ENCODE assay signal across 8 mouse cellular contexts in genomic region chr4:115897901-115898631, GRCm38 (mm10). TPM values are rescaled to one million over a fixed set of nuclear protein-coding genes. Genes with fewer than 3 reads are reported as not detected.
DNase-seq lines count a peak whose midpoint lies in the region; ATAC-seq lines count a peak whose summit lies in the region.
"Had no signal": no experiment of that assay in that cellular context is flagged by ENCODE, and none has a peak within 500 bp of the region (broad histone marks: within the 10 kb centered on the region; RNA-seq: fewer than 3 reads in every experiment).

No protein-coding gene starts in this region.

- peak overlapping the region; percentile 39 for H3K4me3 ChIP-seq in forebrain, embryonic 11.5 days (ENCODE audit: low read depth, low read length)
- peak overlapping the region; percentile 38 for H3K4me3 ChIP-seq in intestine, embryonic 16.5 days (ENCODE audit: low read length)
- H3K4me3 ChIP-seq in midbrain, embryonic 16.5 days (ENCODE audit: low read depth, low read length) = peak overlapping the region; percentile 41

- H3K9me3 ChIP-seq in forebrain, embryonic 11.5 days (ENCODE audit: control insufficient read depth, low read length) = no peaks in the 10 kb centered on the region
- H3K9me3 ChIP-seq in intestine, embryonic 16.5 days (ENCODE audit: control insufficient read depth, low read length) = no peaks in the 10 kb centered on the region
- no peaks in the 10 kb centered on the region for H3K9me3 ChIP-seq in midbrain, embryonic 16.5 days (replicated peaks; ENCODE audit: control insufficient read depth, low read length, poor library complexity, severe bottlenecking)

- peak overlapping the region; percentile 65 for H3K9ac ChIP-seq in forebrain, embryonic 11.5 days (ENCODE audit: low read length)
- peak overlapping the region; percentile 45; the same call in 1 of the 2 replicates for H3K9ac ChIP-seq in intestine, embryonic 16.5 days (ENCODE audit: low read depth, low read length)
- H3K9ac ChIP-seq in midbrain, embryonic 16.5 days (ENCODE audit: low read depth, low read length) = peak overlapping the region; percentile 60

- H3K4me1 ChIP-seq in forebrain, embryonic 11.5 days (replicated peaks; ENCODE audit: control insufficient read depth, insufficient read depth, low read length) = peaks cover 10% of the 10 kb centered on the region; the same call in 1 of the 2 replicates
- H3K4me1 ChIP-seq in intestine, embryonic 16.5 days (ENCODE audit: control insufficient read depth, insufficient read depth, low read length) = peaks cover 5% of the 10 kb centered on the region; the same call in 1 of the 2 replicates
- no peaks in the 10 kb centered on the region for H3K4me1 ChIP-seq in midbrain, embryonic 16.5 days (ENCODE audit: control insufficient read depth, insufficient read depth, low read length)

- peaks cover 65% of the 10 kb centered on the region for H3K27me3 ChIP-seq in forebrain, embryonic 11.5 days (ENCODE audit: control insufficient read depth, insufficient read depth, low read length)
- H3K27me3 ChIP-seq in intestine, embryonic 16.5 days (replicated peaks; ENCODE audit: control insufficient read depth, insufficient read depth, low read length) = peaks cover 33% of the 10 kb centered on the region
- peaks cover 42% of the 10 kb centered on the region for H3K27me3 ChIP-seq in midbrain, embryonic 16.5 days (ENCODE audit: control insufficient read depth, insufficient read depth, low read depth, low read length)

- H3K36me3 ChIP-seq in forebrain, embryonic 11.5 days (ENCODE audit: control insufficient read depth, insufficient read depth, low read length) = no peaks in the 10 kb centered on the region
- H3K36me3 ChIP-seq in intestine, embryonic 16.5 days (ENCODE audit: control insufficient read depth, insufficient read depth, low read length) = no peaks in the 10 kb centered on the region
- no peaks in the 10 kb centered on the region for H3K36me3 ChIP-seq in midbrain, embryonic 16.5 days (ENCODE audit: control insufficient read depth, insufficient read depth, low read length)

- peak overlapping the region; percentile 85 for H3K4me2 ChIP-seq in forebrain, embryonic 11.5 days (ENCODE audit: low read depth, low read length, severe bottlenecking)
- H3K4me2 ChIP-seq in intestine, embryonic 16.5 days (ENCODE audit: low read depth, low read length) = peak overlapping the region; percentile 73
- peak overlapping the region; percentile 88 for H3K4me2 ChIP-seq in midbrain, embryonic 16.5 days (ENCODE audit: low read length)

- peak; percentile 34 for DNase-seq in right cerebral cortex, postnatal 14 days
- DNase-seq in right cerebral cortex, postnatal 10 days (ENCODE audit: low spot score in 2 of 2) = no peak
- peak; percentile 78 for DNase-seq in forebrain, embryonic 11.5 days (ENCODE audit: low spot score)
- DNase-seq in gastrocnemius, adult 8-10 months (ENCODE audit: low spot score in 2 of 2) = no peak

- peak; percentile 69 for ATAC-seq in forebrain, embryonic 11.5 days (replicated peaks; ENCODE audit: low FRiP score)
- ATAC-seq in intestine, embryonic 16.5 days = peak; percentile 55
- peak; percentile 61 for ATAC-seq in midbrain, embryonic 16.5 days
- ATAC-seq in megakaryocyte-erythroid progenitor cell, adult 5-6 weeks (replicated peaks; ENCODE audit: low FRiP score, low TSS enrichment, poor library complexity, severe bottlenecking) = no peak

- no peak overlapping the region for H3K27ac ChIP-seq in forebrain, embryonic 11.5 days (ENCODE audit: low read depth, low read length)
- no peak overlapping the region for H3K27ac ChIP-seq in intestine, embryonic 16.5 days (ENCODE audit: low read length)
- no peak overlapping the region for H3K27ac ChIP-seq in midbrain, embryonic 16.5 days (ENCODE audit: low read length)

- 2% methylated on average over 51 of the region's 56 CpGs for WGBS in forebrain, embryonic 11.5 days
- 1% methylated on average over 56 of the region's 56 CpGs for WGBS in intestine, embryonic 16.5 days
- WGBS in midbrain, embryonic 16.5 days = under 1% methylated on average over 56 of the region's 56 CpGs

RNA-seq across cellular contexts. Expression of gene 6430628N08Rik, which starts 7.6 kb away (rescaled TPM):
- not detected in 2 replicates for polyA plus RNA-seq in forebrain, embryonic 11.5 days (2014; fragmentation: Nextera tagmentation; extraction: Ambion mirVana)
- polyA plus RNA-seq in intestine, embryonic 16.5 days (2015; fragmentation: Nextera tagmentation; extraction: Ambion mirVana) = not detected in 2 replicates
- 0.48 and 0.55 TPM in 2 replicates for polyA plus RNA-seq in midbrain, embryonic 16.5 days (2015; fragmentation: Nextera tagmentation; extraction: Ambion mirVana)
- total RNA-seq in megakaryocyte-erythroid progenitor cell, adult 5-6 weeks (2014; fragmentation: Nextera tagmentation) = not detected in 2 replicates
- total RNA-seq in megakaryocyte-erythroid progenitor cell, adult 5-6 weeks (2017) = not detected in 2 replicates
- total RNA-seq in gastrocnemius, adult 8-10 months (2022) = not detected
- polyA plus RNA-seq: cortical plate, adult 2 months had no signal

RNA-seq across cellular contexts. Expression of gene Kncn, which starts 13.9 kb away (rescaled TPM):
- not detected in 2 replicates for polyA plus RNA-seq in forebrain, embryonic 11.5 days (2014; fragmentation: Nextera tagmentation; extraction: Ambion mirVana)
- not detected in 2 replicates for polyA plus RNA-seq in intestine, embryonic 16.5 days (2015; fragmentation: Nextera tagmentation; extraction: Ambion mirVana)
- polyA plus RNA-seq in midbrain, embryonic 16.5 days (2015; fragmentation: Nextera tagmentation; extraction: Ambion mirVana) = 0.18 TPM in 1 of 2 replicates, not detected in the other
- total RNA-seq in megakaryocyte-erythroid progenitor cell, adult 5-6 weeks (2014; fragmentation: Nextera tagmentation) = not detected in 2 replicates
- not detected in 2 replicates for total RNA-seq in megakaryocyte-erythroid progenitor cell, adult 5-6 weeks (2017)
- total RNA-seq in gastrocnemius, adult 8-10 months (2022) = not detected

RNA-seq across cellular contexts. Expression of gene Dmbx1, which starts 41.7 kb away (rescaled TPM):
- polyA plus RNA-seq in forebrain, embryonic 11.5 days (2014; fragmentation: Nextera tagmentation; extraction: Ambion mirVana) = 0.35 and 0.48 TPM in 2 replicates
- not detected in 2 replicates for polyA plus RNA-seq in intestine, embryonic 16.5 days (2015; fragmentation: Nextera tagmentation; extraction: Ambion mirVana)
- polyA plus RNA-seq in midbrain, embryonic 16.5 days (2015; fragmentation: Nextera tagmentation; extraction: Ambion mirVana) = 6.1 and 12.0 TPM in 2 replicates
- not detected in 2 replicates for total RNA-seq in megakaryocyte-erythroid progenitor cell, adult 5-6 weeks (2014; fragmentation: Nextera tagmentation)
- not detected in 2 replicates for total RNA-seq in megakaryocyte-erythroid progenitor cell, adult 5-6 weeks (2017)
- total RNA-seq in gastrocnemius, adult 8-10 months (2022) = not detected

RNA-seq across cellular contexts. Expression of gene Mknk1, which starts 59.1 kb away (rescaled TPM):
- polyA plus RNA-seq in forebrain, embryonic 11.5 days (2014; fragmentation: Nextera tagmentation; extraction: Ambion mirVana) = 21.9 and 25.8 TPM in 2 replicates
- polyA plus RNA-seq in intestine, embryonic 16.5 days (2015; fragmentation: Nextera tagmentation; extraction: Ambion mirVana) = 29.4 and 30.1 TPM in 2 replicates
- 22.3 and 24.5 TPM in 2 replicates for polyA plus RNA-seq in midbrain, embryonic 16.5 days (2015; fragmentation: Nextera tagmentation; extraction: Ambion mirVana)
- 31.4 and 41.8 TPM in 2 replicates for total RNA-seq in megakaryocyte-erythroid progenitor cell, adult 5-6 weeks (2014; fragmentation: Nextera tagmentation)
- total RNA-seq in megakaryocyte-erythroid progenitor cell, adult 5-6 weeks (2017) = 57.6 and 58.8 TPM in 2 replicates
- 10 to 100 TPM; 25.5 to 37.8 (median 27.8) TPM for total RNA-seq in gastrocnemius, adult 8-10 months (2022)

Comparison
In these comparisons a context has a peak if more than half of its experiments do, and no peak if none do; other contexts are left out.
1. DNase-seq: peak in right cerebral cortex, postnatal 14 days (single experiment) and forebrain, embryonic 11.5 days (single experiment); none in right cerebral cortex, postnatal 10 days (0 of 2) and gastrocnemius, adult 8-10 months (0 of 2).
2. Peak in every context shown above with its lines, with median percentiles within 50 percentile points of each other: H3K4me2 ChIP-seq, H3K4me3 ChIP-seq and H3K9ac ChIP-seq.